35 mouse cellular contexts compared by ENCODE assay signal in the genomic region with DNA sequence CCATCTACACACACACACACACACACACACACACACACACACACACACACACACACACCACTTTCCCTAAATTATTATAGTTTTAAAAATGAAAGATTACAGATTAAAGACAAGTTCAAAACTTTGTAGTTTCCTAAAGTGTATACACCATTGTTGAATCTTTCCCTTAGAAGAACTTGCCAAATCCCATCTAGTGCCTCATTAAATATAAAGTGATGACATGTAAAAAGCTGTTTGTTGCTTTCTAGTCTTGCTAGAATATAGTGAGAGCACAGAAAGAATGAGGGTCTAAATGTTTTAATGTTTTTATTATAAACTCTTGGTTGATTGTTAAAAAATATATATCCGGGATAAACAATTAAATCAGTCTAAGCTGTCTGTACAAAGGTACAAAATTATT.
"Had no signal": no experiment of that assay in that cellular context is flagged by ENCODE, and none has a peak within 500 bp of the region (broad histone marks: within the 10 kb centered on the region; RNA-seq: fewer than 3 reads in every experiment).

No protein-coding gene starts in this region.

- DNase-seq: heart, adult 2 months; heart, postnatal 10 days; heart, postnatal 14 days; heart, postnatal 36 days; heart, postnatal 4 days; kidney, adult 11 months; kidney, adult 18-20 months; kidney, adult 2 months; kidney, adult 8-10 months; kidney, adult 9 months; kidney, postnatal 10 days; kidney, postnatal 14 days; kidney, postnatal 25 days; kidney, postnatal 36 days; kidney, postnatal 4 days; layer of hippocampus, adult 9-11 months had no signal

- H3K9me3 ChIP-seq: heart, embryonic 10.5 days; heart, embryonic 12.5 days; heart, embryonic 13.5 days; heart, embryonic 15.5 days; hindbrain, embryonic 10.5 days; hindbrain, embryonic 12.5 days; hindbrain, embryonic 13.5 days; hindbrain, embryonic 15.5 days; intestine, embryonic 15.5 days; kidney, embryonic 15.5 days had no signal

- H3K27ac ChIP-seq: heart, adult 2 months; heart, embryonic 10.5 days; heart, embryonic 13.5 days; heart, embryonic 15.5 days; hindbrain, embryonic 10.5 days; hindbrain, embryonic 12.5 days; hindbrain, embryonic 13.5 days; hindbrain, embryonic 14.5 days; hindbrain, embryonic 15.5 days; hindbrain, postnatal 0 days; intestine, embryonic 15.5 days; kidney, embryonic 15.5 days; kidney, postnatal 0 days; layer of hippocampus, adult 2 months had no signal

- ATAC-seq: hindbrain, embryonic 16.5 days; hindbrain, postnatal 0 days; inflammation-experienced regulatory T-cells, adult 6 months; intestine, embryonic 15.5 days; intestine, embryonic 16.5 days; intestine, postnatal 0 days had no signal

- H3K9ac ChIP-seq: heart, embryonic 12.5 days; heart, embryonic 13.5 days; heart, embryonic 15.5 days; hindbrain, embryonic 12.5 days; hindbrain, embryonic 13.5 days; hindbrain, embryonic 14.5 days; hindbrain, embryonic 15.5 days; intestine, embryonic 15.5 days; kidney, embryonic 15.5 days had no signal

- H3K4me1 ChIP-seq: heart, embryonic 10.5 days; heart, embryonic 12.5 days; heart, embryonic 13.5 days; heart, embryonic 15.5 days; hindbrain, embryonic 10.5 days; hindbrain, embryonic 12.5 days; hindbrain, embryonic 13.5 days; hindbrain, embryonic 15.5 days; intestine, embryonic 15.5 days; kidney, embryonic 15.5 days had no signal

- H3K4me2 ChIP-seq: heart, embryonic 11.5 days; heart, embryonic 12.5 days; heart, embryonic 13.5 days; heart, embryonic 15.5 days; hindbrain, embryonic 12.5 days; hindbrain, embryonic 13.5 days; hindbrain, embryonic 14.5 days; hindbrain, embryonic 15.5 days; intestine, embryonic 15.5 days; kidney, embryonic 15.5 days had no signal

- H3K36me3 ChIP-seq: heart, embryonic 10.5 days; heart, embryonic 12.5 days; heart, embryonic 13.5 days; heart, embryonic 15.5 days; hindbrain, embryonic 10.5 days; hindbrain, embryonic 12.5 days; hindbrain, embryonic 13.5 days; hindbrain, embryonic 15.5 days; intestine, embryonic 15.5 days; kidney, embryonic 15.5 days had no signal

- H3K4me3 ChIP-seq: heart, adult 2 months; heart, embryonic 10.5 days; heart, embryonic 12.5 days; heart, embryonic 13.5 days; heart, embryonic 15.5 days; hindbrain, embryonic 10.5 days; hindbrain, embryonic 12.5 days; hindbrain, embryonic 13.5 days; hindbrain, embryonic 15.5 days; intestine, embryonic 15.5 days; kidney, embryonic 15.5 days; layer of hippocampus, adult 2 months had no signal

- H3K27me3 ChIP-seq: heart, embryonic 12.5 days; heart, embryonic 13.5 days; heart, embryonic 15.5 days; hindbrain, embryonic 12.5 days; hindbrain, embryonic 13.5 days; hindbrain, embryonic 15.5 days; intestine, embryonic 15.5 days; kidney, embryonic 15.5 days had no signal
